Mouse (Mus musculus) midbrain, postnatal 0 days (tissue): ENCODE results near the gene Acly. TPM values are rescaled to one million over a fixed set of nuclear protein-coding genes. Genes with fewer than 3 reads are reported as not detected.

Source experiments
- ATAC-seq: fragments of 200-750 bp; cut with Nextera tagmentation; 2 replicates; pipeline ENCODE4 v1.8.0; 2017; ENCODE audit warnings: moderate number of reproducible peaks, mild to moderate bottlenecking, moderate TSS enrichment, moderate library complexity; ENCODE audit not compliant: low FRiP score
- DNase-seq: peaks from one replicate; pipeline ENCODE4 v3.0.0-alpha.2; 2015; ENCODE audit warnings: low spot score
- H3K27ac ChIP-seq: fragments of 300-500 bp; sonication (generic); 2 replicates; pipeline ENCODE4 v1.5.1; 2014; ENCODE audit warnings: low read depth, mild to moderate bottlenecking, low read length, mixed read lengths
- H3K27me3 ChIP-seq: fragments of 300-500 bp; sonication (generic); 2 replicates; pipeline ENCODE4 v1.6.1; 2014; ENCODE audit warnings: low read length, control low read depth, mixed read lengths; ENCODE audit not compliant: insufficient read depth
- H3K36me3 ChIP-seq: fragments of 300-500 bp; sonication (generic); 2 replicates; pipeline ENCODE4 v1.6.1; 2014; ENCODE audit warnings: low read length, control low read depth, mixed read lengths; ENCODE audit not compliant: insufficient read depth
- H3K4me1 ChIP-seq: fragments of 300-500 bp; sonication (generic); 2 replicates; pipeline ENCODE4 v1.6.1; 2014; ENCODE audit warnings: mild to moderate bottlenecking, control low read depth, antibody characterized with exemption, low read length, mixed read lengths; ENCODE audit not compliant: insufficient read depth
- H3K4me2 ChIP-seq: fragments of 300-500 bp; sonication (generic); 2 replicates; pipeline ENCODE4 v1.6.1; 2014; ENCODE audit warnings: low read depth, mild to moderate bottlenecking, low read length, mixed read lengths; ENCODE audit not compliant: poor library complexity, severe bottlenecking
- H3K4me3 ChIP-seq: fragments of 300-500 bp; sonication (generic); 2 replicates; pipeline ENCODE4 v1.5.1; 2014; ENCODE audit warnings: low read depth, mild to moderate bottlenecking, low read length, moderate library complexity
- H3K9ac ChIP-seq: fragments of 300-500 bp; sonication (generic); replicated peaks from 2 replicates; pipeline ENCODE4 v1.6.1; 2014; ENCODE audit warnings: mild to moderate bottlenecking, low read length, moderate library complexity, mixed read lengths; ENCODE audit not compliant: poor library complexity, severe bottlenecking
- H3K9me3 ChIP-seq: fragments of 300-500 bp; sonication (generic); 2 replicates; pipeline ENCODE4 v1.6.1; 2016; ENCODE audit warnings: low read length, control low read depth
- CTCF ChIP-seq: IDR thresholded peaks from 2 replicates; pipeline ENCODE4 v1.5.1; 2016; ENCODE audit warnings: antibody characterized with exemption, mild to moderate bottlenecking
- WGBS: fragments of 180-500 bp; shearing (Covaris S2); extraction: QIAGEN DNeasy Blood & Tissue Kit; methylation state at CpG from one replicate; pipeline ENCODE4 v1.1.7; 2014; 5-methylcytosine and 5-hydroxymethylcytosine counted together
- polyA plus RNA-seq: library from polyadenylated mRNA; unstranded; fragments of >200 nt; fragmentation: Nextera tagmentation; extraction: Ambion mirVana; gene quantifications from 2 replicates; pipeline ENCODE4 v1.2.1, GENCODE M21; 2015
- total RNA-seq: library from RNA; depleted of rRNA; stranded (reverse); fragments of >200 nt; gene quantifications from 2 replicates; pipeline ENCODE4 v1.2.3, GENCODE M21; 2014

Gene Acly
- total and polyA plus RNA-seq, 2 experiments from 2014 or later = 116 to 228 TPM

DNA sequence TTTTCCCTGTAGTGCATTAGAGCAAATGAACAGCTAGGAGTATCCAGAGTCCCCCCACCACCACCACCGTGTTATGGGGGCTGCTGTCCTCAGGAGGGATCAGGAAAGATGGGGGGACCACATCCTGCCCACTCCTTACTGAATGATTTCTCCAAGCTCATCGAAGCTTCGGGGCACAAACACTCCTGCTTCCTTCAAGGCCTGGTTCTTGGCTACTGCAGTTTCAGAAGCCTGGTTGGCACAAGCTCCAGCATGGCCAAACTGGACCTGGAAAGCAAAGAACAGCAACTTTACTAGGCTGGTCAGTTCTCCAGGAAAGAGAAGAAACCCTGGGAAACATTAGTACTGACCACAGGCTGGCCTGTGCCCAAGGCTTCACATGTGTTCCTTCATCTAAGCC, 43.3 kb downstream of the Acly start:
- WGBS = 98% methylated on average over 3 of the region's 3 CpGs
- ATAC-seq = no peak
- TF ChIP-seq CTCF = no peak
- Histone ChIP-seq H3K27ac (no peak overlapping the region), H3K9ac (no peak overlapping the region), H3K36me3 (peaks cover 57% of the 10 kb centered on the region), H3K27me3 (no peaks in the 10 kb centered on the region), H3K4me3 (no peak overlapping the region), H3K9me3 (no peaks in the 10 kb centered on the region), H3K4me2 (no peak overlapping the region), H3K4me1 (no peaks in the 10 kb centered on the region)
- no peak for DNase-seq

GRCm38 (mm10) chr11:100479152-100479551, 48.6 kb downstream of the Acly start:
- Histone ChIP-seq H3K27me3 (no peaks in the 10 kb centered on the region), H3K9me3 (no peaks in the 10 kb centered on the region), H3K4me1 (no peaks in the 10 kb centered on the region), H3K27ac (no peak overlapping the region), H3K4me2 (no peak overlapping the region), H3K9ac (no peak overlapping the region), H3K36me3 (peaks cover 62% of the 10 kb centered on the region), H3K4me3 (no peak overlapping the region)
- DNase-seq = no peak
- 94% methylated on average over 7 of the region's 7 CpGs for WGBS
- ATAC-seq = no peak
- no peak for TF ChIP-seq CTCF

GRCm38 (mm10) chr11:100476281-100476680, 51.5 kb downstream of the Acly start:
- ATAC-seq (no peak), DNase-seq (no peak)
- Histone ChIP-seq H3K27ac (no peak overlapping the region), H3K36me3 (peaks cover 42% of the 10 kb centered on the region), H3K9ac (no peak overlapping the region), H3K27me3 (no peaks in the 10 kb centered on the region), H3K4me3 (no peak overlapping the region), H3K4me2 (no peak overlapping the region), H3K4me1 (no peaks in the 10 kb centered on the region), H3K9me3 (no peaks in the 10 kb centered on the region)
- 99% methylated on average over 5 of the region's 5 CpGs for WGBS
- TF ChIP-seq CTCF = no peak

DNA sequence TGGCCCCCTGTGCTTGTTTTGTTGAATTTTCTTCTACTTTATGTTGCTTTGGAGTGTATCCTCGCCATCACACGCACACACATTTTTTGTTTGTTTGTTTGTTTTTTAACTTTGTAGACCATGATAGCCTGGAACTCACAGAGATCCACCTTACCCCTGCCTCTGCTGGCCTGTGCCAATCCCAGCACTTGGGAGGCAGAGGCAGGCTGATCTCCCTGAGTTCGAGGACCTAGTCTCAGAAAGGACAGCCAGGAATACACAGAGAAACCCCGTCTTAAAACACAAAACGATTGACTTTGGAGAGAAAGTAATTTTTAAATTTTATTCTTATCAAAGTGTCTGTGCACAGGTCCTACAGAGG, 54.9 kb downstream of the Acly start:
- H3K9me3 ChIP-seq = no peaks in the 10 kb centered on the region
- H3K4me3 ChIP-seq = peak overlapping the region; percentile 92
- WGBS = 36% methylated on average over 5 of the region's 5 CpGs

DNA sequence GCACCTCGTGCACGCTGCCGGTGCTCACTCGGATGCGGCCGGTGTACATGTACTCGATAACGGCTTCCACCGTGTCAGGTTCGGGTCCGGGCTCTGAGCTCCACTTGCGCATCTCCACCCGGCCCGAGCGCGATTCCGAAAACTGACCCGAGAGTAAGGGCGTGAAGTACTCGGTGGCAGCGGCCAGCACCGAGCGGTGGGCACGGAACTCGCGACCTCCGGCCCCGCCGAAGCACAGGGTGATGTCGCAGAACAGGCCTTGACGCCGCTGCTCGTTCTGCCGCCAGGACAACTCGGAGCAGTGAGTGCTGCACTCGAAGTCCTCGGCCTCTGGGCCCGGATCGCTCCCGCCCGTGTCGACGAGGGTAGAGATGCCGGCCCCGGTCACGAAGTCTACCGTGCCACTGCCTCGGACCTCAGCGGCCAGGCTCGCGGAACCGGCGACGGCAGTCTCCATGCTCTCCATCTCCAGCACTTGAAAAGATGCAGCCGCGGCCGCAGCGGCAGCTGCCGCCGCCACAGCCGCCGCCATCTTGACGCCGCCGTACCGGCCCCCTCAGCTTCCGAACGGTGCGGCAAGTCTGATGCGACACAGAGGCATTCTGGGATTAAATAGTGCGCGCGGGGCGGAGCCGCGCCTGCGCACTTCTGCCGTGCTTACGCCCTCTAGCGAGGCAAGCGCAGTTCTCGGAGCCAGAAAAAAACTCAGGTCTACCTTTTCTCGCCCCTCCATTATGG, 55.4 kb downstream of the Acly start, which contains the start of gene Klhl11:
Gene Klhl11, minus strand, starts transcription at position 545 of the 738 bp plus-strand sequence.
- ATAC-seq (peak; percentile 90), DNase-seq (peak; percentile 97)
- Histone ChIP-seq H3K36me3 (peaks cover 10% of the 10 kb centered on the region), H3K27me3 (no peaks in the 10 kb centered on the region), H3K4me1 (peaks cover 10% of the 10 kb centered on the region), H3K4me3 (peak within 1 kb of the TSS; percentile 92), H3K4me2 (peak within 1 kb of the TSS; percentile 78), H3K27ac (peak within 1 kb of the TSS; percentile 93), H3K9ac (peak within 1 kb of the TSS; percentile 96), H3K9me3 (no peaks in the 10 kb centered on the region)
- TF ChIP-seq CTCF = peak; percentile 84
- under 1% methylated on average over 80 of the region's 83 CpGs for WGBS

More for the DNA sequence above, 54.9 kb downstream of the Acly start:
- Histone ChIP-seq H3K4me1 (peaks cover 10% of the 10 kb centered on the region), H3K27ac (no peak overlapping the region; the same call in 1 of the 2 replicates), H3K9ac (no peak overlapping the region), H3K27me3 (no peaks in the 10 kb centered on the region), H3K4me2 (peak overlapping the region; percentile 28; the same call in 1 of the 2 replicates), H3K36me3 (peaks cover 12% of the 10 kb centered on the region)
- ATAC-seq (0 out of 2 replicates have a peak, but pooled peaks have one; percentile 24), DNase-seq (no peak)
- TF ChIP-seq CTCF = no peak
